Mouse (Mus musculus): ENCODE data around the gene Ccng2. TPM values are rescaled to one million over a fixed set of nuclear protein-coding genes. Genes with fewer than 3 reads are reported as not detected.

The Ccng2 gene
- total RNA-seq, 2 experiments from 2014 or later, result 16.9 to 18.2 TPM

Other genes starting within 250 kb of the Ccng2 start
- under 1 TPM in 1 of 2 experiments, not detected in 1; 0.07 TPM for gene Sowahb, start 222.2 kb upstream of the Ccng2 start, total RNA-seq (2021)
- 100 to 1,000 TPM; 161 to 185 TPM for gene Sept11, start 173.8 kb upstream of the Ccng2 start, total RNA-seq (2021)
- 100 to 1,000 TPM; 117 to 125 TPM for gene Ccni, start 60.8 kb upstream of the Ccng2 start, total RNA-seq (2021)
- gene 2010109A12Rik, start 60.7 kb upstream of the Ccng2 start, total RNA-seq (2021), result under 1 TPM in 1 of 2 experiments, not detected in 1; 0.50 TPM